Mouse (Mus musculus) neural tube, embryonic 15.5 days (tissue): ENCODE results near the gene Arrdc2. TPM values are rescaled to one million over a fixed set of nuclear protein-coding genes. Genes with fewer than 3 reads are reported as not detected.

ENCODE experiments used
- ATAC-seq: fragments of 200-750 bp; cut with Nextera tagmentation; 2 replicates; pipeline ENCODE4 v1.8.0; 2017; ENCODE audit warnings: mild to moderate bottlenecking, moderate TSS enrichment, moderate library complexity; ENCODE audit not compliant: low FRiP score
- H3K27ac ChIP-seq: fragments of 300-500 bp; sonication (generic); replicated peaks from 2 replicates; pipeline ENCODE4 v1.5.1; 2015; ENCODE audit warnings: mild to moderate bottlenecking, inconsistent platforms
- H3K27me3 ChIP-seq: fragments of 300-500 bp; sonication (generic); replicated peaks from 2 replicates; pipeline ENCODE4 v1.6.1; 2015; ENCODE audit warnings: inconsistent platforms
- H3K36me3 ChIP-seq: fragments of 300-500 bp; sonication (generic); 2 replicates; pipeline ENCODE4 v1.6.1; 2015; ENCODE audit warnings: inconsistent platforms
- H3K4me1 ChIP-seq: fragments of 300-500 bp; sonication (generic); 2 replicates; pipeline ENCODE4 v1.6.1; 2015; ENCODE audit warnings: inconsistent platforms
- H3K4me2 ChIP-seq: fragments of 300-500 bp; sonication (generic); 2 replicates; pipeline ENCODE4 v1.6.1; 2015; ENCODE audit warnings: inconsistent platforms, mild to moderate bottlenecking, moderate library complexity
- H3K4me3 ChIP-seq: fragments of 300-500 bp; sonication (generic); replicated peaks from 2 replicates; pipeline ENCODE4 v1.5.1; 2015; ENCODE audit warnings: mild to moderate bottlenecking, inconsistent platforms
- H3K9ac ChIP-seq: fragments of 300-500 bp; sonication (generic); replicated peaks from 2 replicates; pipeline ENCODE4 v1.6.1; 2015; ENCODE audit warnings: mild to moderate bottlenecking, inconsistent platforms
- H3K9me3 ChIP-seq: fragments of 300-500 bp; sonication (generic); replicated peaks from 2 replicates; pipeline ENCODE4 v1.6.1; 2016; ENCODE audit warnings: inconsistent platforms
- WGBS: fragments of 180-500 bp; shearing (Covaris S2); methylation state at CpG from one replicate; pipeline ENCODE4 v1.1.7; 2015; ENCODE audit warnings: mixed read lengths; 5-methylcytosine and 5-hydroxymethylcytosine counted together
- polyA plus RNA-seq: library from polyadenylated mRNA; unstranded; fragments of >200 nt; fragmentation: Nextera tagmentation; extraction: Ambion mirVana; gene quantifications from 2 replicates; pipeline ENCODE4 v1.2.1, GENCODE M21; 2015

Gene Arrdc2
- polyA plus RNA-seq, 1 experiment from 2014 or later = 7.8 TPM

GRCm38 (mm10) chr8:70821399-70821962 is 18.0 kb downstream of the Arrdc2 start:
- H3K4me3 ChIP-seq = no peak overlapping the region
- H3K4me1 ChIP-seq = peaks cover 7% of the 10 kb centered on the region
- WGBS = 16% methylated on average over 30 of the region's 30 CpGs
- no peak overlapping the region for H3K9ac ChIP-seq
- H3K9me3 ChIP-seq = no peaks in the 10 kb centered on the region
- H3K4me2 ChIP-seq = no peak overlapping the region
- 0 out of 2 replicates have a peak, but pooled peaks have one; percentile 28 for ATAC-seq
- peaks cover 35% of the 10 kb centered on the region for H3K27me3 ChIP-seq
- H3K36me3 ChIP-seq = no peaks in the 10 kb centered on the region
- no peak overlapping the region for H3K27ac ChIP-seq

GRCm38 (mm10) chr8:70820101-70820935 is 19.2 kb downstream of the Arrdc2 start:
- peaks cover 42% of the 10 kb centered on the region for H3K27me3 ChIP-seq
- WGBS = 3% methylated on average over 31 of the region's 31 CpGs

DNA sequence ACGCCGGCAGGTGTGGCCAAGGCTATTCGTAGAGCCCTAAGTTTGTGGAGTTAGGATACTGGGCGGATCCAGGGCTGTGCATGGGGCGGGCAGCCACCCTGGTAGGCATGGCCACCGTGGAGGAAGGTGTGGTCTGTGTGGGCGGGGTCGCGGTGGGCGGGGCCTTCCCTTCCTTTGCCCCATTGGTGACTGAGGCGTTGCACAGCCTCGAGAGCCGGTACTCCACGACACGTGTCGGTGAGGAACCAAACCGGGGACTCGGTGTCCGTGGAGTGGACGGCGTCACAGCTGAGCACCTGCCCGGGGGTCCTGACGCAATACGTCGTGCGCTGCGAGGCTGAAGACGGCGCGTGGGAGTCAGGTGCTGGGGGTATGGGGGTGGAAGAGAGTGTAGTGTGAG is 22.8 kb downstream of the Arrdc2 start:
- peaks cover 57% of the 10 kb centered on the region for H3K27me3 ChIP-seq
- H3K4me3 ChIP-seq = peak overlapping the region; percentile 20
- H3K27ac ChIP-seq = no peak overlapping the region
- ATAC-seq = peak; percentile 24; the same call in 1 of the 2 replicates
- no peaks in the 10 kb centered on the region for H3K36me3 ChIP-seq
- peaks cover 7% of the 10 kb centered on the region for H3K4me1 ChIP-seq
- no peaks in the 10 kb centered on the region for H3K9me3 ChIP-seq
- no peak overlapping the region for H3K9ac ChIP-seq
- WGBS = 8% methylated on average over 30 of the region's 30 CpGs
- peak overlapping the region; percentile 49 for H3K4me2 ChIP-seq

More at GRCm38 (mm10) chr8:70820101-70820935, 19.2 kb downstream of the Arrdc2 start:
- peaks cover 7% of the 10 kb centered on the region for H3K4me1 ChIP-seq
- no peaks in the 10 kb centered on the region for H3K36me3 ChIP-seq
- no peaks in the 10 kb centered on the region for H3K9me3 ChIP-seq
- 0 out of 2 replicates have a peak overlapping the region, but pooled peaks have one; percentile 0 for H3K4me2 ChIP-seq
- H3K9ac ChIP-seq = no peak overlapping the region
- no peak overlapping the region for H3K27ac ChIP-seq
- H3K4me3 ChIP-seq = no peak overlapping the region
- 0 out of 2 replicates have a peak, but pooled peaks have one; percentile 25 for ATAC-seq

DNA sequence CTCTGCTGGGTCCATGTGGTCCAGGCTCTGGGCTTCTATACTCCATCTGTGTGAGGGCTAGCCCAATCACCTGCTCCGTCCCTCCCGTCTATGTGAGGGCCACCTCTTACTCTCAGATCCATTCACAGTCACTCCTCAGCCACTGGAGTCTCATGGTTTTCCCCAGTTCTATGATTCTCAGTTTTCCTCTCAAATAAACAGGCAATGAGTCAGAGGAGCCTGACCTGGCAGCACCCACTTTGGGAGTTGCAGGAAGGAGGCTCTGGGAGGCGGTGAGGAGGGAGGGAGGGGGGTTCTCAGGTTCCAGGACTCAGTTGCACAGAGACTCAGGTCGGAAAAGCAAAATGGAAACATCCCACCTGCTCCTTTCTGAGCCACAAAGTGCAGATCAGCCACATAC is 26.6 kb downstream of the Arrdc2 start:
- no peak overlapping the region for H3K9ac ChIP-seq
- no peaks in the 10 kb centered on the region for H3K9me3 ChIP-seq
- peaks cover 7% of the 10 kb centered on the region for H3K4me1 ChIP-seq
- no peak overlapping the region for H3K4me2 ChIP-seq
- no peak overlapping the region for H3K27ac ChIP-seq
- WGBS = 77% methylated on average over 4 of the region's 4 CpGs
- ATAC-seq = no peak
- H3K4me3 ChIP-seq = no peak overlapping the region
- no peaks in the 10 kb centered on the region for H3K36me3 ChIP-seq
- peaks cover 38% of the 10 kb centered on the region for H3K27me3 ChIP-seq

- Histone ChIP-seq H3K27me3 (peaks cover 35% of the 10 kb centered on the region), H3K27ac (no peak overlapping the region), H3K4me2 (no peak overlapping the region), H3K4me1 (peaks cover 6% of the 10 kb centered on the region), H3K9ac (no peak overlapping the region), H3K9me3 (no peaks in the 10 kb centered on the region), H3K4me3 (no peak overlapping the region), H3K36me3 (no peaks in the 10 kb centered on the region)
- ATAC-seq = no peak
- 50% methylated on average over 4 of the region's 4 CpGs for WGBS
These were observed 27.5 kb downstream of the Arrdc2 start for GRCm38 (mm10) chr8:70812055-70812454.

DNA sequence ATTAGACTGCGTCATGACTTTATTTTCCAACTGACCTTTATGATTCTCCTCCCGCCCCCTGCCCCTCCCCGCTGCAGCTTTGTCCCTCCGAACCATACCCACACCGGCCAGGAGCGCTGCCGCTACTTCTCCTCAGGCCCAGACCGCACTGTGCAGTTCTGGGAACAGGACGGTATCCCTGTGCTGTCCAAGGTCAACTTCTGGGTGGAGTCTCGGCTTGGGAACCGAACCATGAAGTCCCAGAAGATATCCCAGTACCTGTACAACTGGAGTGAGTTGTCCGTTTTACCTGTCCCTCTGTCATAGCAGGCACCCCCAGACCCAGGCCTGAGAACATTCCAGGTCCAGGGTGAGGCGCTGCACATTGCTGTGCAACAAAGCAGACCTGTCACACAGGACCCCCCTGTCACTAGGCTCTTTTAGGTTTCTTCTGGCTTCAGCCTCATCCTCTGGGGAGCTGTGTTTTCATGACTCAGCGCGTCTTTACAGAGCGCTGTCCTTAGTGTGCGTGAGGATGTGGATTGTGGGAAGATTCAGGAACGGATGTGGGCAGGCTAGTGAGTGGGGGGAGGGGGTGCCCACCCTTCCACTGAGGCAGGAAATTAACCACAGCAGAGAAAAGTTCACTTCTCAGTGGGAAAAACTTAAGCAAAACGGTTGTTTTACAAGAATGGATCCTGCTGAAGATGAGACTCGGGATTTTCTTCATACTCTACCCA is 28.4 kb downstream of the Arrdc2 start:
- no peak for ATAC-seq
- no peak overlapping the region for H3K9ac ChIP-seq
- no peaks in the 10 kb centered on the region for H3K36me3 ChIP-seq
- H3K9me3 ChIP-seq = no peaks in the 10 kb centered on the region
- no peaks in the 10 kb centered on the region for H3K4me1 ChIP-seq
- no peak overlapping the region for H3K4me3 ChIP-seq
- H3K27ac ChIP-seq = no peak overlapping the region
- H3K4me2 ChIP-seq = no peak overlapping the region
- 70% methylated on average over 20 of the region's 20 CpGs for WGBS
- H3K27me3 ChIP-seq = peaks cover 28% of the 10 kb centered on the region

DNA sequence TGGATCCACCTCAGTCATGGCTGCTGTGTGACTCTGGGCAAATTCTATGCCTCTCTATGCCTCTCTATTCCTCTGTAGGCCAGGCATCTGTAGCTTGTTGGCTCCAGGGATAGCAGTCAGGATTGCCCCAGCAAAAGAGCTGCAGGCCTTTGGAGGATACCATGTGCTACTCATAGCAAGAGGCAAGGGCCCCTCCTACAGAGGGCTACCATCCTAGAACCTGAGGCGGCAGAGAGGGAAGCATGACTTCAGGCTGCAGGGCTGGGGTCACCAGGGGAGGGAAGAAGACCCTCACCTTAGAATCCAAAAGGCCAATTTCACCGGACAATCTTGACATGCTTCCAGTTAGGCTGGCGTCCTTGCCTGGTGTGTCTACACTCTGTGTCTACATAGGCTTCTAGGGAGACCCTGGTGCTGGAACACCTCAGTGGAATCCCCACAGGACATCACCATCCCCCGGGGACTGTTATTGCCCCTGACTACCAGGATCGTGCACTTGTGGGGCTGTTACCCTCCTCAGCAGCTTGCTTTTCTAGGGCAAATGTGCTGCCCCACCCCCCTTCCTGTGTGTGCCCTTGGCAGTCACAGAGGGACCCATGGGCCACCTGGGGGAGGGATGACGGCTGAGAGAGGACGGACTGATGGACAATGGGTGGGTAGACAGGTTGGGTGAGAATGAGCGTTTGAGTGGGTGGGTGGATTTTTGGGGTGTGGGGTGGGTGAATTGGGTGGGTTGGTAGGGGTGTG is 30.4 kb downstream of the Arrdc2 start:
- 80% methylated on average over 8 of the region's 8 CpGs for WGBS

GRCm38 (mm10) chr8:70808239-70808638 is 31.3 kb downstream of the Arrdc2 start, which contains the start of gene Il12rb1:
Gene Il12rb1 (plus strand): TSS chr8:70808449.
- Histone ChIP-seq H3K36me3 (no peaks in the 10 kb centered on the region), H3K9ac (no peak within 1 kb of the TSS), H3K9me3 (no peaks in the 10 kb centered on the region), H3K4me1 (peaks cover 16% of the 10 kb centered on the region), H3K4me2 (no peak within 1 kb of the TSS), H3K4me3 (no peak within 1 kb of the TSS), H3K27me3 (peaks cover 37% of the 10 kb centered on the region), H3K27ac (no peak within 1 kb of the TSS)
- 57% methylated on average over 5 of the region's 5 CpGs for WGBS
- ATAC-seq = no peak

More for the DNA sequence above, 30.4 kb downstream of the Arrdc2 start:
- H3K9ac ChIP-seq = no peak overlapping the region
- H3K4me3 ChIP-seq = no peak overlapping the region
- no peak overlapping the region for H3K4me2 ChIP-seq
- peaks cover 37% of the 10 kb centered on the region for H3K27me3 ChIP-seq
- no peaks in the 10 kb centered on the region for H3K9me3 ChIP-seq
- no peaks in the 10 kb centered on the region for H3K36me3 ChIP-seq
- no peak overlapping the region for H3K27ac ChIP-seq
- H3K4me1 ChIP-seq = peaks cover 10% of the 10 kb centered on the region
- ATAC-seq = no peak

DNA sequence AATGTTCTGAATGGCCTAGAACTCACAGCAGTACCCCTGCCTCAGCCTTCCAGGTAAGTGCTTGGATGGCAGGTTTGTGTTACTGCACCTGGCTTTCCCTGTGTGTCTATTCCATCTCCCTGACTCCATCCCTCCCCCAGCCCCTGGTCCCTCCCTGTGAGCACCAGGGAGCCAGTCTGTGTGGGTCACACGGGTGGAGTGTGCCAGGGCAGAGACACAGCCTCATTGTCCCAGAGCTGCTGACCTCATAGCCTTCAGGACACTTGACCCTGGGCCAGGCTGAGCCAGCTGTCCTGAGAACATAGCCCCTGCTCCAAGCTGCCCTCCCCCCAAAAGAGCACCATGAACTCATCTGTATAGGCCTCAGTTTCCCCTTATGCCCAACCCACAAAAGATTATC is 32.2 kb downstream of the Arrdc2 start:
- 45% methylated on average over 1 of the region's 1 CpGs for WGBS
- no peak for ATAC-seq
- no peaks in the 10 kb centered on the region for H3K9me3 ChIP-seq
- H3K27me3 ChIP-seq = peaks cover 44% of the 10 kb centered on the region
- H3K27ac ChIP-seq = no peak overlapping the region
- H3K36me3 ChIP-seq = no peaks in the 10 kb centered on the region
- H3K4me2 ChIP-seq = no peak overlapping the region
- no peak overlapping the region for H3K9ac ChIP-seq
- no peak overlapping the region for H3K4me3 ChIP-seq
- H3K4me1 ChIP-seq = peaks cover 16% of the 10 kb centered on the region

GRCm38 (mm10) chr8:70806541-70806940 is 33.0 kb downstream of the Arrdc2 start:
- peaks cover 51% of the 10 kb centered on the region for H3K27me3 ChIP-seq
- H3K36me3 ChIP-seq = no peaks in the 10 kb centered on the region
- WGBS = 75% methylated on average over 4 of the region's 4 CpGs
- H3K9ac ChIP-seq = no peak overlapping the region
- H3K4me3 ChIP-seq = no peak overlapping the region
- H3K4me2 ChIP-seq = no peak overlapping the region
- H3K27ac ChIP-seq = no peak overlapping the region
- ATAC-seq = no peak
- peaks cover 16% of the 10 kb centered on the region for H3K4me1 ChIP-seq
- H3K9me3 ChIP-seq = no peaks in the 10 kb centered on the region
